Mouse (Mus musculus): Measurements from ENCODE around the gene Ghitm.
A peak's percentile ranks its signal among the peaks of the same experiment; 100 is the strongest.
"Not testable (repeated sequence)": the region's sequence is repeated elsewhere in the genome, so short reads cannot be mapped to it uniquely, and the experiment has no call there.

Gene Ghitm

DNA sequence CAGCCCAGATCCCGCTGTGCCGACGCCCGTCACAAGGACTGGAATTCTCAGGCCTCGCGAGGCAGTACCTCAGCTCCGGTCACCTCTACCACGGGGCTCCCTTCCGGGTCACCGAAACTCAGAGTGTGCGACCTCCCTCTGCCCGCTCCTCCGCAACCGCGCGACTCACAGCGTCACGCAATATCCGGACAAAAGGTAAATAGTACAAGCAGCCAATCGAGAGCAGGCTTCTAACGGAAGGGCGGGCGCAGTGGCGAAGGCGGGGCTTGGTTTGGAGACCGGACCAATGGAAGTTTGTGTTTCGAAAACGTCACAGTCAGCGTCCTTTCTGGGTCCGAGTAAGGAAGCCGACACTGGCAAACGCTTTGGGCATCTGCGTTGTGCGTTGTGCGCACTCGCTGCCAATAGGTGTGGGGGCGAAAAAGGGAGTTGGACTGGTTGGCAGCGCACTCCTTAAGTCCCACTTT is at the start of gene Ghitm:
Gene Ghitm (minus strand): TSS at position 146 of the 467 bp plus-strand sequence.
- peak; percentile 87 for DNase-seq (ENCODE audit: low read depth, low spot score)

DNA sequence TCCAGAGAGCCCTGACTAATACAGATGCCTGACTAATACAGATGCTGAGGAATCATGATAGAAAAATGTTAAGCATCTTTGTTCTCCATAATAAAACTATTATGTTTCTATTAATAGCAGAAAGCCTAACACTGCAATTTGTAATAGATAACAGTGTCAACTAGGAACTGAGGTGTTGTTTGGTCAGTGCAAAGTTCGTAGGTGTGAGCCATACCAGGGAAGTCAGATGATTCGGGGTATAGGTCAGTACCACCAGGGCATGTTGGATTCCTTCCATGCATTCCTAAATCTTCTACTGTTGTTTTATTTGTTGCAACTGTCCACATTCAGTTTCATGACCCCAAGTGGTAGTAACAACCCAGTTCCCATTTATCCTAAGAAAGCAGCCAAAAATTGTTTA is 49.8 kb upstream of the Ghitm start:
- no peak for DNase-seq (ENCODE audit: low read depth, low spot score)

GRCm38 (mm10) chr14:37174484-37174883 is 39.4 kb upstream of the Ghitm start:
- no peak for DNase-seq (ENCODE audit: low read depth, low spot score)

DNA sequence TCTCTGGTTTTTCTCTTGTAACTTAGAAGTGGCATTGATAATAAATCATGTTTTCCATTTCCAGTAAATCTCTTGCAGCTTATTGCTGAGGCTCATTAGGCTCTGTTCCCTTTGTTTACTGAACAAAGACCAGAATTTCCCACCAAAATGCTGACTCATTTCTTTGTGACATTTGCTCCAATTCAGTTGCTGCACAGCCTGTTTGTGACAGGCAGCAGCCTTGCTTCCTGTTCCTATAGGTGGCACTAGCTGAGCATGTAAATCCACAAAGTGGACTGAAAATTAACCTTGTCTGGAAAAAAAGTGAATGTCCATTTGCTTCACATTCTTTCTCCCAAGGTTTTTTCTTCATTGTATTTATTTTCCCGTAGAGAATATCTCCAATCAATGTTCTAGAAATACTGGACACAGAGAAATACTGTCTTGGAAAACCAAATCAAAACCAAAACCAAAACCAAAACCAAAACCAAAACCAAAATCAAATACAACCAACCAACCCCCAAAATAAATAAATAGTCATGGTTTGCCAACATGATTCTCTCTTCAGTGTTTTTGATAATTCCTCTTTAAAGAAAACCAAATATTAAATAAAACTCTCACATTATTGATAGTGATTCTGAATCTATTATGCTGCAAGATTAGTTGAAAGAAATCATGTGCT is 30.3 kb upstream of the Ghitm start:
- DNase-seq (ENCODE audit: low read depth, low spot score), result peak; percentile 15

GRCm38 (mm10) chr14:37164392-37165032 is 29.4 kb upstream of the Ghitm start:
- no peak for DNase-seq (ENCODE audit: low read depth, low spot score)

GRCm38 (mm10) chr14:37163277-37163956 is 28.3 kb upstream of the Ghitm start:
- no peak for DNase-seq (ENCODE audit: low read depth, low spot score)

- no peak for DNase-seq (ENCODE audit: low read depth, low spot score)
These were observed 19.3 kb upstream of the Ghitm start for GRCm38 (mm10) chr14:37154391-37154790.

DNA sequence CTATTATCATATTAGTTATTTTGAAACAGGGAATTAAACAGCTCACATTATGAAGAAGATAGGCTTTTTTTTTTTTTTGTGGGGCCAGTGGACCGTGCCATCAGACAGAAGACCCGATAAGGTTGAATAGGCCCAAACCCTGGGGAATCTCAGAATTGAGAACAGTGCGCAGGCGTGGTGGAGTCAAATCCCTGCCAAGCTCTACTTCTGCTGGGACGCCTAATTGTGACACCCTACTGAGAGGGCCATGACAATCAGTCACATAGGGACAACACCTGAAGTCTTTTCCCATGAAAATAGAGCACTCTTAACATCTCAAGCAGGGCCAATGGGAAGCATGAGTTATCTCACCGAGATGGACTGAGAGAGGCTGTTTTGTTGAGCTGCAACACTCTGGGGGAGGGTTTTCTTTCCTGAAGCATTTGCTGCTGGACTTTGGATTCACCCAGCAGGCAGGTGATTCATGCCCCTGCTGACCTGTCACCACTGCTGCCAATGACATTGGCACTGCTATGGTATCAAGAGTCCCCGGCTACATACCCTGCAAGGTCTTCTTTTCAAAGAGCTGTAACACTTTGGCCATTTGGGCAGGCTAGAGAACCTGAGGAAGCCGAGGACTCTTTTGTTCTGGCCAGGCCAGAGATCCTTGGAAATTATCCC is 4.1 kb upstream of the Ghitm start:
- no peak for DNase-seq (ENCODE audit: low read depth, low spot score)

GRCm38 (mm10) chr14:37137596-37137995 is 2.5 kb upstream of the Ghitm start:
- DNase-seq (ENCODE audit: low read depth, low spot score), result not testable (repeated sequence)

- DNase-seq (ENCODE audit: low read depth, low spot score), result no peak
These were observed 1.0 kb upstream of the Ghitm start for GRCm38 (mm10) chr14:37136110-37136509.

DNA sequence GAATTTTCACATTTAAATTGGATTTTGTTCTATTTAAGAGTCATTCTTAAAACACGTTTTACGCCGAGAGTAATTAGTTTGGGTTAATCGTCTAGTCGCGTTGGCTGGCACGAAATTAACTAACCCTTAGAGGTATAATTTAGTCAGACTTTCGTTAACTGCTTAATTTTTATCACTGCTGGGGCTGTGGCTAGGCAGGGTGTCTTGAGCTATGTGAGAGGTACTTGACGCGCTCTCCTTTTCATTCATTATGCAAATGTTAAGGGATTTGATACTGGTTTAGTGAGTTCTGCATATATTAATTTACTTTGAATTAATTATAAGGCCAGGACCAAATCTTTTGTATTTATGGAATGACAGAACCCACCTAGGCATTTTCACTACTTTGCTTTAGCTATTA is 599 bp upstream of the Ghitm start:
- DNase-seq (ENCODE audit: low read depth, low spot score), result no peak

- no peak for DNase-seq (ENCODE audit: low read depth, low spot score)
These were observed 557 bp downstream of the Ghitm start for GRCm38 (mm10) chr14:37134304-37135126.

GRCm38 (mm10) chr14:37127652-37128051 is 7.4 kb downstream of the Ghitm start:
- DNase-seq (ENCODE audit: low read depth, low spot score), result peak; percentile 61

GRCm38 (mm10) chr14:37119233-37119632 is 15.8 kb downstream of the Ghitm start:
- DNase-seq (ENCODE audit: low read depth, low spot score), result no peak

DNA sequence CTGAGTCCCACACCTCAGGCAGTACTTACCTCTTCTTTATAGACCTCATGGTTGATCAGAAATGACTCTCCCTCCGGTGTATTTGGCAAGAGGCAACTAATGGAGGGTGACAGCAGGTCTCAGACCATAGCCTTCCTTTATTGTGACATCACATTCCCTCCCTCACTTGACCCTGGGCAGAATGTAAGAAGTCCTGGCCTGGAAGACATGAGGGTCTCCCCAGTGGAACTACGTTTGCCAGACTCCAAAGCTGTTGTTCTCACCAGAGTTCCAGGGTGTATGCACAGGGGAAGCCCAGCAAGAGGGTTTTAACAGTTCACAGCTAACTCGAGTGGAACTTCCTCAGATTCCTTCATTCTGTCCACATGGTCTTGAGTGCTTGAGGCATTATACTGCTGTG is 21.1 kb downstream of the Ghitm start, which contains the start of gene 2610528A11Rik:
Gene 2610528A11Rik (minus strand): TSS at position 101 of the 400 bp plus-strand sequence.
- DNase-seq (ENCODE audit: low read depth, low spot score), result no peak

- DNase-seq (ENCODE audit: low read depth, low spot score), result no peak
These were observed 22.1 kb downstream of the Ghitm start for GRCm38 (mm10) chr14:37112931-37113330.

DNA sequence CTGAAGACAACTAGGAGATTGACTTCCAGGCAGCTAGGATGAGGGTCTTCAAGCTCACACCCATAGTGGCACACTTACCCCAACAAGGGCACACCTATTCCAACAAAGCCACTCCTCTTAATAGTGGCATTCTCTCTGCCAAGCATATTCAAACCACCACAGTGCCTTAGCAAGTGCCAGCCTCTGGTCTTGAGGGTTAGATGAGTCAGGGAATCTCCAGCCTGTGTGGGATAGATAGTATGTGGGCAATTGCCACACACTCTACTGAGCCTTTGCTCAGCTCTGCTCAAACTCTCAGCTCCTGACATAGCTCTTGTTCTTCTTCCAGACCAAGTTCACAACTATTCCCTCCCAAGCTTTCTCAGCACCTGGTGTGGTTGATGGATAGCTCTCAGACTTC is 23.7 kb downstream of the Ghitm start:
- DNase-seq (ENCODE audit: low read depth, low spot score), result no peak

DNA sequence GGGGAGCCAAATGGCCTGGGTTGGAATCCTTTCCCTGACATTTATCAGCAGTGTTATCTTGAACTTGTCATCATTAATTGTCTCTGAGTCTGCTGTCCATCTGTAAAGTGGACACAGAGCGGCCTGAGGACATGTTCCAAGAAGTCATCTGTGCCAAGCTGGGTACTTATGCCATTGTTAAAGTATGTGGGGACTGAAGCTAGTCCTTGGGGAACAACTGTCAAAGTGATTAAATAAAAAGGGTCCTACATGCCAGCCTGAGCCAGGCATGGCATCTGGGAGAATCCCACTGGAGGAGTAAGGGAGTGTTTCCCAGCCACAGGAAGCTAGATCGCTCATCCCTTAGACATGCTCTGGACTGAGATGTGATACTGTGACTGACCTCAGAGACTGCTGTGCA is 24.6 kb downstream of the Ghitm start:
- DNase-seq (ENCODE audit: low read depth, low spot score), result no peak

DNA sequence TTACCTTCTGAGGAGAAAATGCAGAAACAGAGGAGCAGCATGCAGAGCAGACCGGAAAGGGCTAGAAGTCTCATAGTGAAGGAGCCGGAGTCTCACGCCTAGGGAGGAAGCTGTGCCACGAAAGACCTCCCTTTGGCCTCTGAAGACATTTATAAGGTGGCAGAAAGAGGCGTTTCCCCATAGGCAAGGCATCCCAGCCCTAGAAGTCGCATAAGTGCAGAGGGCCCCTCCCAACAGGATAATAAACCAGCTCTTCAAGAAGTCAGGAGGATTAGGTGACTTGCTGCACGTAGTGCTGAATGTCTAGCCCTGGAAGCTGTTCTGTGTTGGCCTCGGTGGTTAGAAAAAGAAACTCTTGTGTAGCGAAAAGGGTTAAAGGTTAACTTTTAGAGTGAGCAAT is 25.1 kb downstream of the Ghitm start:
- no peak for DNase-seq (ENCODE audit: low read depth, low spot score)

DNA sequence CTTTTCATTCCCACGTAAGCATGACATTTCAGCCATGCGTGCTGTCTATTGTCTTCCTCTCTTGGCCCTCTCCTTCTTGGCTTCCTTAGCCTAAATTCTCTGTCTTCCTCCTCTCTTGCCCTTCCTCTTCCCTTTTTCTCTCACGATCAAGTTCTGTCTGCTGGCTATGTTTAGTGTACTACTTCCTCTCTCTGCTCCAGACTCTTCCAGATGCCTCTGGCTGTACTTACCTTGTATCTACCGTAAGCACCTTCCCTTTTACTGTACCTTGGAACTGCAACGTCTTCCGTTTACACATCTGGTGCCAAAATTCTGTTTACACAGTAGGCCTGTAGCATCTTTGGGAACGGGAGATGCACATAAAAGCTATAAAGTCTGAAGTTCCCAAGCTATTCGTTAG is 25.6 kb downstream of the Ghitm start:
- DNase-seq (ENCODE audit: low read depth, low spot score), result no peak

- DNase-seq (ENCODE audit: low read depth, low spot score), result no peak
These were observed 29.2 kb downstream of the Ghitm start for GRCm38 (mm10) chr14:37105846-37106245.

Measured in retina, adult 2 months (tissue).